Mouse (Mus musculus): ENCODE data around the gene Ier5. TPM values are rescaled to one million over a fixed set of nuclear protein-coding genes. Genes with fewer than 3 reads are reported as not detected.

Ier5 gene
- total and polyA plus RNA-seq, 3 experiments, result 47.7 to 59.3 (median 58.8) TPM

DNA sequence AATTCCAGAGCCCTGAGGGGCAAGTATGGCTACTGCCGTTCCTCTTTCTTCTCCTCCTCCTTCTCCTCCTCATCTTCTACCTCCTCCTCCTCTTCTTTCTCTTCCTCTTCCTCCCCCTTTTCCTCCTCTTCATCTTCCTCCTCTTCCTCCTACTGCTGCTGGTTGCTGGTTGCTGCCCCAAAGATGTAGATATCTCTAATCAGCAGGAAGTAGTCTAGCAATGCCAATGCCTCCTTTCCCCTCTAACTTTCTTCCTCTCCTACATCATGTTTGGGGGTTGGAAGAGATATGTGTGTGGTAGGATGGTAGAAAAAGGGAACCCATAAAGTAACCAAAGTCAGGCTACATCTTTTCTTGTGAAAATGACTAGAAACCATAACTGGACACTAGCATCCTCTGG lies 6.9 kb upstream of the Ier5 start:
- H3K27me3 ChIP-seq (replicated peaks), result no peaks in the 10 kb centered on the region
- no peaks in the 10 kb centered on the region for H3K36me3 ChIP-seq (replicated peaks in 1 of 2; ENCODE audit: control insufficient read depth in 1 of 2, insufficient read depth in 1 of 2, low read length in 1 of 2)
- no peak for DNase-seq (ENCODE audit: extremely low read depth)
- in situ Hi-C loops (cut with MboI; ENCODE audit: low pct_ligation_motif_present, low pct_unique_long_range_greater_than_20kb, low sequenced_read_pairs), result no loop called here
- H3K4me1 ChIP-seq (ENCODE audit: control insufficient read depth in 1 of 2, insufficient read depth in 2 of 2), result peaks cover 5 to 34% of the 10 kb centered on the region in 2 experiments; a peak in 3 of 4 replicates
- no peak overlapping the region for H3K4me2 ChIP-seq (ENCODE audit: insufficient read depth, low read depth, poor library complexity, severe bottlenecking)
- no peak overlapping the region for H3K9ac ChIP-seq (ENCODE audit: insufficient read depth, low read depth)
- dilution Hi-C loops (cut with MboI; ENCODE audit: extremely low pct_ligation_motif_present, extremely low pct_unique_long_range_greater_than_20kb, low sequenced_read_pairs), result no loop called here
- H3K9me3 ChIP-seq (replicated peaks; ENCODE audit: low read length), result no peaks in the 10 kb centered on the region
- no peaks in the 10 kb centered on the region for H3K79me2 ChIP-seq (replicated peaks; ENCODE audit: control insufficient read depth, extremely low read depth, insufficient read depth, poor library complexity, severe bottlenecking)
- no peak overlapping the region for H3K27ac ChIP-seq (ENCODE audit: insufficient read depth, low read depth)
- H3K4me3 ChIP-seq (replicated peaks in 1 of 3; ENCODE audit: low read depth in 2 of 3, low read length in 2 of 3, poor library complexity in 1 of 3), result no peak overlapping the region
- TF ChIP-seq MXI1 (IDR thresholded peaks at IDR 0.05; ENCODE audit: low read depth, low read length), result no peak
- TF ChIP-seq HCFC1 (IDR thresholded peaks at IDR 0.05; ENCODE audit: low read depth, low read length), result no peak
- no peak for TF ChIP-seq JUN (IDR thresholded peaks at IDR 0.05; ENCODE audit: insufficient read depth, low read depth, low read length)
- TF ChIP-seq MAX (IDR thresholded peaks at IDR 0.05; ENCODE audit: low read length), result no peak

- no peak for DNase-seq (ENCODE audit: extremely low read depth)
- dilution Hi-C loops (cut with MboI; ENCODE audit: extremely low pct_ligation_motif_present, extremely low pct_unique_long_range_greater_than_20kb, low sequenced_read_pairs), result no loop called here
- H3K27me3 ChIP-seq (replicated peaks), result no peaks in the 10 kb centered on the region
- H3K9ac ChIP-seq (ENCODE audit: insufficient read depth, low read depth), result no peak overlapping the region
- H3K79me2 ChIP-seq (replicated peaks; ENCODE audit: control insufficient read depth, extremely low read depth, insufficient read depth, poor library complexity, severe bottlenecking), result peaks cover 3% of the 10 kb centered on the region
- H3K4me1 ChIP-seq (ENCODE audit: control insufficient read depth in 1 of 2, insufficient read depth in 2 of 2), result peaks cover 0 to 23% of the 10 kb centered on the region in 2 experiments; a peak in 2 of 4 replicates
- no peaks in the 10 kb centered on the region for H3K36me3 ChIP-seq (replicated peaks in 1 of 2; ENCODE audit: control insufficient read depth in 1 of 2, insufficient read depth in 1 of 2, low read length in 1 of 2)
- no peaks in the 10 kb centered on the region for H3K9me3 ChIP-seq (replicated peaks; ENCODE audit: low read length)
- H3K27ac ChIP-seq (ENCODE audit: insufficient read depth, low read depth), result no peak overlapping the region
- H3K4me2 ChIP-seq (ENCODE audit: insufficient read depth, low read depth, poor library complexity, severe bottlenecking), result no peak overlapping the region
- no peak overlapping the region for H3K4me3 ChIP-seq (replicated peaks in 1 of 3; ENCODE audit: low read depth in 2 of 3, low read length in 2 of 3, poor library complexity in 1 of 3)
- TF ChIP-seq CHD2 (IDR thresholded peaks at IDR 0.05; ENCODE audit: low read length) (no peak), EP300 (IDR thresholded peaks at IDR 0.05; ENCODE audit: low read length) (no peak), MYC (IDR thresholded peaks at IDR 0.05; ENCODE audit: low read depth, low read length) (no peak), TCF12 (IDR thresholded peaks at IDR 0.05; ENCODE audit: low read depth, low read length) (no peak), USF2 (conservative IDR thresholded peaks at IDR 0.05; ENCODE audit: low read depth, low read length) (no peak), POLR2A (IDR thresholded peaks at IDR 0.05; ENCODE audit: low read depth, low read length) (no peak), SIN3A (IDR thresholded peaks at IDR 0.05; ENCODE audit: low read length) (no peak), HCFC1 (IDR thresholded peaks at IDR 0.05; ENCODE audit: low read depth, low read length) (no peak), E2F4 (IDR thresholded peaks at IDR 0.05; ENCODE audit: insufficient replicate concordance, low read depth, low read length) (no peak), ZMIZ1 (IDR thresholded peaks at IDR 0.05; ENCODE audit: low read depth, low read length) (no peak)
- in situ Hi-C loops (cut with MboI; ENCODE audit: low pct_ligation_motif_present, low pct_unique_long_range_greater_than_20kb, low sequenced_read_pairs), result no loop called here
These were observed 4.6 kb upstream of the Ier5 start for GRCm38 (mm10) chr1:155103991-155104390.

DNA sequence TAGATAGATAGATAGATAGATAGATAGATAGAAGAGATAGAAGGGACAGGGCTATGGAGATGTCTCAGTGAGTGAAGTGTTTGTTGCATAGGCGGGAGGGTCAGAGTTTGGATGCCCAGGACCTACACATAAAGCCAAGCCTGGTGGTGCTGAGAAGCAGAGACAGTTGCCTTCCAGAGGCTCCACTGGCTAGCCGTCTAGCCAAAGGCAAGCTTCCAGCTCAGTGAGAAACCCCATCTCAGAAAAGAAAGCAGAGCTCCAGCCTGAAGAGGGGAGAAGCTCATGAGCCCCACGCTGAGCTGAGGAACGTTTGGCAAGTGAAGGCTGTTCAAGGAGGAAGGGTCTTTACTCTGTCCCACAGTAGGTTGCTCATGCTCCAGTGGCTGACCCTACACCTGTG lies 3.2 kb upstream of the Ier5 start:
- dilution Hi-C loops (cut with MboI; ENCODE audit: extremely low pct_ligation_motif_present, extremely low pct_unique_long_range_greater_than_20kb, low sequenced_read_pairs), result no loop called here

More for the DNA sequence above, 3.2 kb upstream of the Ier5 start:
- Histone ChIP-seq H3K27ac (ENCODE audit: insufficient read depth, low read depth) (no peak overlapping the region), H3K79me2 (replicated peaks; ENCODE audit: control insufficient read depth, extremely low read depth, insufficient read depth, poor library complexity, severe bottlenecking) (peaks cover 17% of the 10 kb centered on the region), H3K9me3 (replicated peaks; ENCODE audit: low read length) (no peaks in the 10 kb centered on the region), H3K4me3 (replicated peaks in 1 of 3; ENCODE audit: low read depth in 2 of 3, low read length in 2 of 3, poor library complexity in 1 of 3) (no peak overlapping the region), H3K36me3 (replicated peaks in 1 of 2; ENCODE audit: control insufficient read depth in 1 of 2, insufficient read depth in 1 of 2, low read length in 1 of 2) (no peaks in the 10 kb centered on the region), H3K4me1 (ENCODE audit: control insufficient read depth in 1 of 2, insufficient read depth in 2 of 2) (peaks cover 0 to 21% of the 10 kb centered on the region in 2 experiments; a peak in 2 of 4 replicates), H3K4me2 (ENCODE audit: insufficient read depth, low read depth, poor library complexity, severe bottlenecking) (no peak overlapping the region), H3K9ac (ENCODE audit: insufficient read depth, low read depth) (no peak overlapping the region), H3K27me3 (replicated peaks) (no peaks in the 10 kb centered on the region)
- in situ Hi-C loops (cut with MboI; ENCODE audit: low pct_ligation_motif_present, low pct_unique_long_range_greater_than_20kb, low sequenced_read_pairs), result no loop called here
- TF ChIP-seq KAT2A (IDR thresholded peaks at IDR 0.05; ENCODE audit: insufficient replicate concordance, low read length) (no peak), MAZ (IDR thresholded peaks at IDR 0.05; ENCODE audit: low read depth, low read length) (no peak), BHLHE40 (IDR thresholded peaks at IDR 0.05; ENCODE audit: low read depth, low read length) (no peak), MEF2A (IDR thresholded peaks at IDR 0.05; ENCODE audit: borderline replicate concordance, low read depth, low read length) (no peak), JUND (conservative IDR thresholded peaks at IDR 0.05; ENCODE audit: low read depth, low read length) (no peak), RCOR1 (conservative IDR thresholded peaks at IDR 0.05; ENCODE audit: low read depth, low read length) (no peak), JUN (IDR thresholded peaks at IDR 0.05; ENCODE audit: insufficient read depth, low read depth, low read length) (no peak), ETS1 (conservative IDR thresholded peaks at IDR 0.05; ENCODE audit: low read depth, low read length) (no peak), PAX5 (IDR thresholded peaks at IDR 0.05; ENCODE audit: low read length) (no peak), POLR2AphosphoS2 (IDR thresholded peaks at IDR 0.05; ENCODE audit: low read depth, low read length) (no peak), CHD2 (IDR thresholded peaks at IDR 0.05; ENCODE audit: low read length) (no peak), IRF4 (IDR thresholded peaks at IDR 0.05; ENCODE audit: low read depth, low read length) (no peak), ZKSCAN1 (IDR thresholded peaks at IDR 0.05; ENCODE audit: borderline replicate concordance, low read depth, low read length) (no peak), MYC (IDR thresholded peaks at IDR 0.05; ENCODE audit: low read depth, low read length) (no peak), MXI1 (IDR thresholded peaks at IDR 0.05; ENCODE audit: low read depth, low read length) (no peak), SMC3 (IDR thresholded peaks at IDR 0.05; ENCODE audit: low read depth, low read length) (no peak), UBTF (IDR thresholded peaks at IDR 0.05; ENCODE audit: low read depth, low read length) (no peak), TCF12 (IDR thresholded peaks at IDR 0.05; ENCODE audit: low read depth, low read length) (no peak), POLR2A (IDR thresholded peaks at IDR 0.05; ENCODE audit: low read depth, low read length) (no peak)
- no peak for DNase-seq (ENCODE audit: extremely low read depth)
